Mouse (Mus musculus): ENCODE data around the gene Comt.

GRCm38 (mm10) chr16:18380495-18381063, 46.1 kb downstream of the Comt start:
- no peak for TF ChIP-seq GATA1 (IDR thresholded peaks at IDR 0.05; ENCODE audit: low read length)
- no peak for TF ChIP-seq TAL1 (IDR thresholded peaks at IDR 0.05; ENCODE audit: low read length)
